Mouse (Mus musculus) liver, adult 2 months (tissue): ENCODE measurements around the gene Gab2.

ENCODE experiments used
- CTCF ChIP-seq: fragments of 200-500 bp; IDR thresholded peaks from 2 replicates; pipeline ENCODE4 v1.5.1; 2011; ENCODE audit warnings: low read depth, low read length, control low read depth
- POLR2A ChIP-seq: fragments of 200-500 bp; IDR thresholded peaks from 2 replicates; pipeline ENCODE4 v1.6.1; 2011; ENCODE audit warnings: low read length, control low read depth; ENCODE audit not compliant: insufficient read depth; ENCODE audit errors: extremely low read depth

GRCm38 (mm10) chr7:97338593-97338992 lies 257.2 kb downstream of the Gab2 start:
- TF ChIP-seq CTCF (no peak), POLR2A (no peak)
